Mouse (Mus musculus): ENCODE measurements around the gene Slc12a8. TPM values are rescaled to one million over a fixed set of nuclear protein-coding genes. Genes with fewer than 3 reads are reported as not detected.
A peak's percentile ranks its signal among the peaks of the same experiment; 100 is the strongest.
"Not testable (repeated sequence)": the region's sequence is repeated elsewhere in the genome, so short reads cannot be mapped to it uniquely, and the experiment has no call there.

Gene Slc12a8
- polyA plus RNA-seq, 1 experiment from 2014 or later, result 1.8 TPM

- Histone ChIP-seq H3K4me1 (ENCODE audit: control insufficient read depth, insufficient read depth, low read length) (no peaks in the 10 kb centered on the region), H3K4me2 (replicated peaks; ENCODE audit: low read depth, low read length) (no peak overlapping the region), H3K9ac (replicated peaks; ENCODE audit: low read depth, low read length) (no peak overlapping the region), H3K4me3 (ENCODE audit: low read depth, low read length) (no peak overlapping the region), H3K27me3 (ENCODE audit: control insufficient read depth, insufficient read depth, low read length) (no peaks in the 10 kb centered on the region), H3K36me3 (ENCODE audit: control insufficient read depth, insufficient read depth, low read length) (peaks cover 17% of the 10 kb centered on the region), H3K9me3 (ENCODE audit: control insufficient read depth, low read depth, low read length) (no peaks in the 10 kb centered on the region), H3K27ac (ENCODE audit: low read length) (no peak overlapping the region)
- 92% methylated on average over 4 of the region's 4 CpGs for WGBS
- no peak for ATAC-seq (ENCODE audit: insufficient number of reproducible peaks, insufficient read depth, low FRiP score, low read depth)
These were observed 22.8 kb upstream of the Slc12a8 start for GRCm38 (mm10) chr16:33494374-33494773.

GRCm38 (mm10) chr16:33508082-33508481, 9.0 kb upstream of the Slc12a8 start:
- Histone ChIP-seq H3K9me3 (ENCODE audit: control insufficient read depth, low read depth, low read length) (no peaks in the 10 kb centered on the region; the same call in 1 of the 2 replicates), H3K4me2 (replicated peaks; ENCODE audit: low read depth, low read length) (no peak overlapping the region), H3K4me1 (ENCODE audit: control insufficient read depth, insufficient read depth, low read length) (no peaks in the 10 kb centered on the region), H3K9ac (replicated peaks; ENCODE audit: low read depth, low read length) (no peak overlapping the region), H3K27ac (ENCODE audit: low read length) (no peak overlapping the region), H3K4me3 (ENCODE audit: low read depth, low read length) (no peak overlapping the region), H3K36me3 (ENCODE audit: control insufficient read depth, insufficient read depth, low read length) (no peaks in the 10 kb centered on the region), H3K27me3 (ENCODE audit: control insufficient read depth, insufficient read depth, low read length) (no peaks in the 10 kb centered on the region)
- 91% methylated on average over 4 of the region's 4 CpGs for WGBS
- ATAC-seq (ENCODE audit: insufficient number of reproducible peaks, insufficient read depth, low FRiP score, low read depth), result no peak

- H3K9ac ChIP-seq (replicated peaks; ENCODE audit: low read depth, low read length); H3K27ac ChIP-seq (ENCODE audit: low read length); H3K36me3 ChIP-seq (ENCODE audit: control insufficient read depth, insufficient read depth, low read length); H3K9me3 ChIP-seq (ENCODE audit: control insufficient read depth, low read depth, low read length); ATAC-seq (ENCODE audit: insufficient number of reproducible peaks, insufficient read depth, low FRiP score, low read depth); H3K4me3 ChIP-seq (ENCODE audit: low read depth, low read length); H3K4me2 ChIP-seq (replicated peaks; ENCODE audit: low read depth, low read length); H3K27me3 ChIP-seq (ENCODE audit: control insufficient read depth, insufficient read depth, low read length); H3K4me1 ChIP-seq (ENCODE audit: control insufficient read depth, insufficient read depth, low read length): not testable (repeated sequence)
- WGBS, result 91% methylated on average over 2 of the region's 2 CpGs
These were observed 7.9 kb upstream of the Slc12a8 start for GRCm38 (mm10) chr16:33509231-33509630.

GRCm38 (mm10) chr16:33510856-33511255, 6.3 kb upstream of the Slc12a8 start:
- not testable (repeated sequence) for H3K27ac ChIP-seq (ENCODE audit: low read length); H3K4me2 ChIP-seq (replicated peaks; ENCODE audit: low read depth, low read length); H3K9ac ChIP-seq (replicated peaks; ENCODE audit: low read depth, low read length); H3K4me3 ChIP-seq (ENCODE audit: low read depth, low read length); ATAC-seq (ENCODE audit: insufficient number of reproducible peaks, insufficient read depth, low FRiP score, low read depth); H3K4me1 ChIP-seq (ENCODE audit: control insufficient read depth, insufficient read depth, low read length); H3K36me3 ChIP-seq (ENCODE audit: control insufficient read depth, insufficient read depth, low read length); H3K27me3 ChIP-seq (ENCODE audit: control insufficient read depth, insufficient read depth, low read length); H3K9me3 ChIP-seq (ENCODE audit: control insufficient read depth, low read depth, low read length)
- WGBS, result 93% methylated on average over 4 of the region's 4 CpGs

GRCm38 (mm10) chr16:33512555-33512954, 4.6 kb upstream of the Slc12a8 start:
- no peaks in the 10 kb centered on the region; the same call in 1 of the 2 replicates for H3K9me3 ChIP-seq (ENCODE audit: control insufficient read depth, low read depth, low read length)
- no peaks in the 10 kb centered on the region for H3K36me3 ChIP-seq (ENCODE audit: control insufficient read depth, insufficient read depth, low read length)
- peak; percentile 75 for ATAC-seq (ENCODE audit: insufficient number of reproducible peaks, insufficient read depth, low FRiP score, low read depth)
- no peak overlapping the region for H3K9ac ChIP-seq (replicated peaks; ENCODE audit: low read depth, low read length)
- WGBS, result 60% methylated on average over 6 of the region's 6 CpGs
- no peaks in the 10 kb centered on the region for H3K27me3 ChIP-seq (ENCODE audit: control insufficient read depth, insufficient read depth, low read length)
- peaks cover 6% of the 10 kb centered on the region for H3K4me1 ChIP-seq (ENCODE audit: control insufficient read depth, insufficient read depth, low read length)
- H3K4me3 ChIP-seq (ENCODE audit: low read depth, low read length), result no peak overlapping the region
- no peak overlapping the region for H3K27ac ChIP-seq (ENCODE audit: low read length)
- H3K4me2 ChIP-seq (replicated peaks; ENCODE audit: low read depth, low read length), result no peak overlapping the region

GRCm38 (mm10) chr16:33517627-33518026, 499 bp downstream of the Slc12a8 start:
- ATAC-seq (ENCODE audit: insufficient number of reproducible peaks, insufficient read depth, low FRiP score, low read depth), result peak; percentile 20; the same call in 1 of the 2 replicates
- H3K4me1 ChIP-seq (ENCODE audit: control insufficient read depth, insufficient read depth, low read length), result peaks cover 17% of the 10 kb centered on the region
- no peak overlapping the region for H3K27ac ChIP-seq (ENCODE audit: low read length)
- H3K9me3 ChIP-seq (ENCODE audit: control insufficient read depth, low read depth, low read length), result no peaks in the 10 kb centered on the region
- no peaks in the 10 kb centered on the region for H3K36me3 ChIP-seq (ENCODE audit: control insufficient read depth, insufficient read depth, low read length)
- 33% methylated on average over 4 of the region's 4 CpGs for WGBS
- H3K4me2 ChIP-seq (replicated peaks; ENCODE audit: low read depth, low read length), result peak overlapping the region; percentile 65
- H3K4me3 ChIP-seq (ENCODE audit: low read depth, low read length), result peak overlapping the region; percentile 24; the same call in 1 of the 2 replicates
- H3K9ac ChIP-seq (replicated peaks; ENCODE audit: low read depth, low read length), result no peak overlapping the region; the same call in 1 of the 2 replicates
- H3K27me3 ChIP-seq (ENCODE audit: control insufficient read depth, insufficient read depth, low read length), result no peaks in the 10 kb centered on the region

GRCm38 (mm10) chr16:33518236-33518635, 1.1 kb downstream of the Slc12a8 start:
- 47% methylated on average over 7 of the region's 7 CpGs for WGBS
- no peaks in the 10 kb centered on the region for H3K27me3 ChIP-seq (ENCODE audit: control insufficient read depth, insufficient read depth, low read length)
- H3K4me2 ChIP-seq (replicated peaks; ENCODE audit: low read depth, low read length), result no peak overlapping the region
- no peak overlapping the region for H3K27ac ChIP-seq (ENCODE audit: low read length)
- no peak overlapping the region for H3K9ac ChIP-seq (replicated peaks; ENCODE audit: low read depth, low read length)
- H3K4me3 ChIP-seq (ENCODE audit: low read depth, low read length), result no peak overlapping the region
- no peaks in the 10 kb centered on the region for H3K9me3 ChIP-seq (ENCODE audit: control insufficient read depth, low read depth, low read length)
- ATAC-seq (ENCODE audit: insufficient number of reproducible peaks, insufficient read depth, low FRiP score, low read depth), result no peak
- no peaks in the 10 kb centered on the region for H3K36me3 ChIP-seq (ENCODE audit: control insufficient read depth, insufficient read depth, low read length)
- peaks cover 17% of the 10 kb centered on the region for H3K4me1 ChIP-seq (ENCODE audit: control insufficient read depth, insufficient read depth, low read length)

GRCm38 (mm10) chr16:33519916-33520568, 2.9 kb downstream of the Slc12a8 start:
- Histone ChIP-seq H3K36me3 (ENCODE audit: control insufficient read depth, insufficient read depth, low read length) (no peaks in the 10 kb centered on the region), H3K9me3 (ENCODE audit: control insufficient read depth, low read depth, low read length) (no peaks in the 10 kb centered on the region), H3K4me1 (ENCODE audit: control insufficient read depth, insufficient read depth, low read length) (peaks cover 17% of the 10 kb centered on the region), H3K4me3 (ENCODE audit: low read depth, low read length) (no peak overlapping the region), H3K9ac (replicated peaks; ENCODE audit: low read depth, low read length) (no peak overlapping the region), H3K27ac (ENCODE audit: low read length) (no peak overlapping the region), H3K27me3 (ENCODE audit: control insufficient read depth, insufficient read depth, low read length) (no peaks in the 10 kb centered on the region), H3K4me2 (replicated peaks; ENCODE audit: low read depth, low read length) (no peak overlapping the region)
- no peak for ATAC-seq (ENCODE audit: insufficient number of reproducible peaks, insufficient read depth, low FRiP score, low read depth)
- 73% methylated on average over 6 of the region's 6 CpGs for WGBS

GRCm38 (mm10) chr16:33522516-33522915, 5.4 kb downstream of the Slc12a8 start:
- no peaks in the 10 kb centered on the region for H3K36me3 ChIP-seq (ENCODE audit: control insufficient read depth, insufficient read depth, low read length)
- 40% methylated on average over 4 of the region's 4 CpGs for WGBS
- ATAC-seq (ENCODE audit: insufficient number of reproducible peaks, insufficient read depth, low FRiP score, low read depth), result no peak

More at GRCm38 (mm10) chr16:33522516-33522915, 5.4 kb downstream of the Slc12a8 start:
- H3K27ac ChIP-seq (ENCODE audit: low read length), result no peak overlapping the region
- no peak overlapping the region for H3K9ac ChIP-seq (replicated peaks; ENCODE audit: low read depth, low read length)
- H3K9me3 ChIP-seq (ENCODE audit: control insufficient read depth, low read depth, low read length), result no peaks in the 10 kb centered on the region
- H3K4me1 ChIP-seq (ENCODE audit: control insufficient read depth, insufficient read depth, low read length), result peaks cover 11% of the 10 kb centered on the region
- H3K4me2 ChIP-seq (replicated peaks; ENCODE audit: low read depth, low read length), result no peak overlapping the region
- H3K27me3 ChIP-seq (ENCODE audit: control insufficient read depth, insufficient read depth, low read length), result no peaks in the 10 kb centered on the region
- no peak overlapping the region for H3K4me3 ChIP-seq (ENCODE audit: low read depth, low read length)

Data from stomach, embryonic 14.5 days (tissue).